Mouse (Mus musculus): Measurements from ENCODE around the gene Mov10l1. TPM values are rescaled to one million over a fixed set of nuclear protein-coding genes. Genes with fewer than 3 reads are reported as not detected.

Gene Mov10l1
- polyA plus RNA-seq (2014; fragmentation: Nextera tagmentation; extraction: Ambion mirVana) = not detected in 2 replicates

GRCm38 (mm10) chr15:88982534-88983079 is at the start of gene Mov10l1:
Gene Mov10l1 (plus strand): TSS chr15:88982909.
- DNase-seq (ENCODE audit: low spot score) (no peak), ATAC-seq (replicated peaks; ENCODE audit: low FRiP score, low TSS enrichment, low read depth) (no peak)
- WGBS = 91% methylated on average over 31 of the region's 31 CpGs

GRCm38 (mm10) chr15:88934141-88934540 is 48.6 kb upstream of the Mov10l1 start:
- DNase-seq (ENCODE audit: low spot score) (no peak), ATAC-seq (replicated peaks; ENCODE audit: low FRiP score, low TSS enrichment, low read depth) (peak; percentile 23; the same call in 1 of the 2 replicates)
- Histone ChIP-seq H3K27ac (ENCODE audit: low read depth) (no peak overlapping the region), H3K4me1 (replicated peaks; ENCODE audit: control insufficient read depth, insufficient read depth, low read length) (no peaks in the 10 kb centered on the region), H3K9me3 (ENCODE audit: control insufficient read depth, low read length) (no peaks in the 10 kb centered on the region), H3K27me3 (replicated peaks; ENCODE audit: control insufficient read depth, insufficient read depth, low read length) (no peaks in the 10 kb centered on the region), H3K4me3 (ENCODE audit: low read depth, low read length) (no peak overlapping the region), H3K9ac (ENCODE audit: low read length) (no peak overlapping the region), H3K36me3 (ENCODE audit: control insufficient read depth, insufficient read depth, low read length) (no peaks in the 10 kb centered on the region), H3K4me2 (ENCODE audit: low read length) (no peak overlapping the region)
- 45% methylated on average over 7 of the region's 7 CpGs for WGBS

More at GRCm38 (mm10) chr15:88982534-88983079, at the start of gene Mov10l1:
- H3K27me3 ChIP-seq (replicated peaks; ENCODE audit: control insufficient read depth, insufficient read depth, low read length) = no peaks in the 10 kb centered on the region
- H3K4me2 ChIP-seq (ENCODE audit: low read length) = no peak within 1 kb of the TSS
- H3K9ac ChIP-seq (ENCODE audit: low read length) = no peak within 1 kb of the TSS
- H3K36me3 ChIP-seq (ENCODE audit: control insufficient read depth, insufficient read depth, low read length) = no peaks in the 10 kb centered on the region
- no peaks in the 10 kb centered on the region for H3K9me3 ChIP-seq (ENCODE audit: control insufficient read depth, low read length)
- H3K27ac ChIP-seq (ENCODE audit: low read depth) = no peak within 1 kb of the TSS
- no peaks in the 10 kb centered on the region for H3K4me1 ChIP-seq (replicated peaks; ENCODE audit: control insufficient read depth, insufficient read depth, low read length)
- no peak within 1 kb of the TSS for H3K4me3 ChIP-seq (ENCODE audit: low read depth, low read length)

- whole genome bisulfite sequencing = 62% methylated on average over 6 of the region's 6 CpGs
- Histone ChIP-seq H3K27me3 (replicated peaks; ENCODE audit: control insufficient read depth, insufficient read depth, low read length) (no peaks in the 10 kb centered on the region), H3K36me3 (ENCODE audit: control insufficient read depth, insufficient read depth, low read length) (no peaks in the 10 kb centered on the region), H3K4me2 (ENCODE audit: low read length) (no peak overlapping the region), H3K4me3 (ENCODE audit: low read depth, low read length) (no peak overlapping the region), H3K9me3 (ENCODE audit: control insufficient read depth, low read length) (no peaks in the 10 kb centered on the region), H3K27ac (ENCODE audit: low read depth) (no peak overlapping the region), H3K9ac (ENCODE audit: low read length) (no peak overlapping the region), H3K4me1 (replicated peaks; ENCODE audit: control insufficient read depth, insufficient read depth, low read length) (no peaks in the 10 kb centered on the region)
- no peak for DNase-seq (ENCODE audit: low spot score)
- ATAC-seq (replicated peaks; ENCODE audit: low FRiP score, low TSS enrichment, low read depth) = no peak
Measured at GRCm38 (mm10) chr15:88936619-88937290, 46.0 kb upstream of the Mov10l1 start.

GRCm38 (mm10) chr15:88937291-88937650 is 45.4 kb upstream of the Mov10l1 start:
- no peak overlapping the region for H3K9ac ChIP-seq (ENCODE audit: low read length)
- WGBS = 69% methylated on average over 2 of the region's 2 CpGs
- no peaks in the 10 kb centered on the region for H3K4me1 ChIP-seq (replicated peaks; ENCODE audit: control insufficient read depth, insufficient read depth, low read length)
- DNase-seq (ENCODE audit: low spot score) (no peak), ATAC-seq (replicated peaks; ENCODE audit: low FRiP score, low TSS enrichment, low read depth) (no peak)
- H3K4me3 ChIP-seq (ENCODE audit: low read depth, low read length) = no peak overlapping the region
- H3K27ac ChIP-seq (ENCODE audit: low read depth) = no peak overlapping the region
- H3K36me3 ChIP-seq (ENCODE audit: control insufficient read depth, insufficient read depth, low read length) = no peaks in the 10 kb centered on the region
- no peak overlapping the region for H3K4me2 ChIP-seq (ENCODE audit: low read length)
- H3K27me3 ChIP-seq (replicated peaks; ENCODE audit: control insufficient read depth, insufficient read depth, low read length) = no peaks in the 10 kb centered on the region
- H3K9me3 ChIP-seq (ENCODE audit: control insufficient read depth, low read length) = no peaks in the 10 kb centered on the region

- 79% methylated on average over 5 of the region's 5 CpGs for WGBS
- ATAC-seq (replicated peaks; ENCODE audit: low FRiP score, low TSS enrichment, low read depth) = no peak
- H3K27me3 ChIP-seq (replicated peaks; ENCODE audit: control insufficient read depth, insufficient read depth, low read length) = no peaks in the 10 kb centered on the region
Measured at GRCm38 (mm10) chr15:88942783-88943182, 39.9 kb upstream of the Mov10l1 start.

GRCm38 (mm10) chr15:88943896-88944551 is 38.7 kb upstream of the Mov10l1 start:
- Histone ChIP-seq H3K36me3 (ENCODE audit: control insufficient read depth, insufficient read depth, low read length) (no peaks in the 10 kb centered on the region), H3K4me1 (replicated peaks; ENCODE audit: control insufficient read depth, insufficient read depth, low read length) (no peaks in the 10 kb centered on the region), H3K4me2 (ENCODE audit: low read length) (no peak overlapping the region), H3K9ac (ENCODE audit: low read length) (no peak overlapping the region), H3K4me3 (ENCODE audit: low read depth, low read length) (no peak overlapping the region), H3K27me3 (replicated peaks; ENCODE audit: control insufficient read depth, insufficient read depth, low read length) (no peaks in the 10 kb centered on the region), H3K9me3 (ENCODE audit: control insufficient read depth, low read length) (no peaks in the 10 kb centered on the region), H3K27ac (ENCODE audit: low read depth) (no peak overlapping the region)
- DNase-seq (ENCODE audit: low spot score) (no peak), ATAC-seq (replicated peaks; ENCODE audit: low FRiP score, low TSS enrichment, low read depth) (no peak)
- WGBS = 78% methylated on average over 5 of the region's 5 CpGs

More at GRCm38 (mm10) chr15:88942783-88943182, 39.9 kb upstream of the Mov10l1 start:
- Histone ChIP-seq H3K27ac (ENCODE audit: low read depth) (no peak overlapping the region), H3K9me3 (ENCODE audit: control insufficient read depth, low read length) (no peaks in the 10 kb centered on the region), H3K4me3 (ENCODE audit: low read depth, low read length) (no peak overlapping the region), H3K9ac (ENCODE audit: low read length) (no peak overlapping the region), H3K4me1 (replicated peaks; ENCODE audit: control insufficient read depth, insufficient read depth, low read length) (no peaks in the 10 kb centered on the region), H3K36me3 (ENCODE audit: control insufficient read depth, insufficient read depth, low read length) (no peaks in the 10 kb centered on the region), H3K4me2 (ENCODE audit: low read length) (no peak overlapping the region)
- DNase-seq (ENCODE audit: low spot score) = no peak

- WGBS = 46% methylated on average over 6 of the region's 6 CpGs
- Histone ChIP-seq H3K9ac (ENCODE audit: low read length) (no peak overlapping the region), H3K27ac (ENCODE audit: low read depth) (no peak overlapping the region), H3K4me2 (ENCODE audit: low read length) (no peak overlapping the region), H3K4me1 (replicated peaks; ENCODE audit: control insufficient read depth, insufficient read depth, low read length) (no peaks in the 10 kb centered on the region), H3K27me3 (replicated peaks; ENCODE audit: control insufficient read depth, insufficient read depth, low read length) (no peaks in the 10 kb centered on the region), H3K9me3 (ENCODE audit: control insufficient read depth, low read length) (no peaks in the 10 kb centered on the region), H3K4me3 (ENCODE audit: low read depth, low read length) (no peak overlapping the region), H3K36me3 (ENCODE audit: control insufficient read depth, insufficient read depth, low read length) (no peaks in the 10 kb centered on the region)
- DNase-seq (ENCODE audit: low spot score) (no peak), ATAC-seq (replicated peaks; ENCODE audit: low FRiP score, low TSS enrichment, low read depth) (no peak)
Measured at GRCm38 (mm10) chr15:88946851-88947250, 35.9 kb upstream of the Mov10l1 start.

- Histone ChIP-seq H3K9ac (ENCODE audit: low read length) (no peak overlapping the region), H3K36me3 (ENCODE audit: control insufficient read depth, insufficient read depth, low read length) (no peaks in the 10 kb centered on the region), H3K9me3 (ENCODE audit: control insufficient read depth, low read length) (no peaks in the 10 kb centered on the region), H3K27ac (ENCODE audit: low read depth) (no peak overlapping the region), H3K4me2 (ENCODE audit: low read length) (no peak overlapping the region), H3K4me1 (replicated peaks; ENCODE audit: control insufficient read depth, insufficient read depth, low read length) (no peaks in the 10 kb centered on the region; the same call in 1 of the 2 replicates), H3K4me3 (ENCODE audit: low read depth, low read length) (no peak overlapping the region), H3K27me3 (replicated peaks; ENCODE audit: control insufficient read depth, insufficient read depth, low read length) (peaks cover 25% of the 10 kb centered on the region)
- DNase-seq (ENCODE audit: low spot score) (no peak), ATAC-seq (replicated peaks; ENCODE audit: low FRiP score, low TSS enrichment, low read depth) (no peak)
- WGBS = 77% methylated on average over 4 of the region's 4 CpGs
Measured at GRCm38 (mm10) chr15:88951246-88951645, 31.5 kb upstream of the Mov10l1 start.

All from intestine, embryonic 14.5 days (tissue).